Mouse (Mus musculus) liver, adult 2 months (tissue): ENCODE data around the gene Gm45337. TPM values are rescaled to one million over a fixed set of nuclear protein-coding genes. Genes with fewer than 3 reads are reported as not detected.
"Not testable (repeated sequence)": the region's sequence is repeated elsewhere in the genome, so short reads cannot be mapped to it uniquely, and the experiment has no call there.

Experiments
- DNase-seq: peaks from one replicate; pipeline ENCODE4 v3.0.0-alpha.2; 2011; ENCODE audit warnings: low read depth, low spot score; ENCODE audit errors: extremely low read depth
- H3K27ac ChIP-seq: fragments of 200-500 bp; replicated peaks from 2 replicates; pipeline ENCODE4 v1.5.1; 2012; ENCODE audit warnings: low read depth, mild to moderate bottlenecking, control low read depth, inconsistent platforms, low read length; ENCODE audit not compliant: insufficient read depth
- H3K27me3 ChIP-seq: fragments of 200-500 bp; 2 replicates; pipeline ENCODE4 v1.6.1; 2012; ENCODE audit warnings: mild to moderate bottlenecking, moderate library complexity, low read length, inconsistent platforms; ENCODE audit not compliant: control insufficient read depth, insufficient read depth
- H3K36me3 ChIP-seq: fragments of 200-500 bp; 2 replicates; pipeline ENCODE4 v1.6.1; 2012; ENCODE audit warnings: low read length, inconsistent platforms; ENCODE audit not compliant: control insufficient read depth, insufficient read depth
- H3K4me1 ChIP-seq: fragments of 200-500 bp; 2 replicates; pipeline ENCODE4 v1.6.1; 2011; ENCODE audit warnings: low read length; ENCODE audit not compliant: control insufficient read depth, insufficient read depth
- H3K4me3 ChIP-seq: fragments of 200-500 bp; 2 replicates; pipeline ENCODE4 v1.5.1; 2011; ENCODE audit warnings: low read depth, mild to moderate bottlenecking, control low read depth, low read length, moderate library complexity; ENCODE audit not compliant: insufficient read depth
- H3K79me2 ChIP-seq: fragments of 200-500 bp; 2 replicates; pipeline ENCODE4 v1.6.1; 2012; ENCODE audit warnings: inconsistent platforms, mild to moderate bottlenecking, low read length, moderate library complexity; ENCODE audit not compliant: control insufficient read depth, insufficient read depth
- H3K9ac ChIP-seq: fragments of 200-500 bp; 2 replicates; pipeline ENCODE4 v1.6.1; 2012; ENCODE audit warnings: low read depth, mild to moderate bottlenecking, control low read depth, inconsistent platforms, low read length
- CTCF ChIP-seq: fragments of 200-500 bp; IDR thresholded peaks from 2 replicates; pipeline ENCODE4 v1.5.1; 2011; ENCODE audit warnings: low read depth, low read length, control low read depth
- POLR2A ChIP-seq: fragments of 200-500 bp; IDR thresholded peaks from 2 replicates; pipeline ENCODE4 v1.6.1; 2011; ENCODE audit warnings: low read length, control low read depth; ENCODE audit not compliant: insufficient read depth; ENCODE audit errors: extremely low read depth
- whole genome bisulfite sequencing: fragments of 180-500 bp; shearing (Covaris S2); methylation state at CpG from one replicate; pipeline ENCODE4 v1.1.7; 2018; 5-methylcytosine and 5-hydroxymethylcytosine counted together
- polyA plus RNA-seq: library from polyadenylated mRNA; depleted of rRNA; stranded (reverse); fragments of >200 nt; gene quantifications from 2 replicates; pipeline ENCODE4 v1.2.3, GENCODE M21; 2012
- total RNA-seq: library from RNA; depleted of rRNA; stranded (reverse); fragments of >200 nt; gene quantifications from 2 replicates; pipeline ENCODE4 v1.2.3, GENCODE M21; 2014

The Gm45337 gene
- total and polyA plus RNA-seq, 2 experiments: not detected

- no peak overlapping the region for H3K9ac ChIP-seq
- H3K79me2 ChIP-seq: no peaks in the 10 kb centered on the region
- H3K36me3 ChIP-seq: no peaks in the 10 kb centered on the region
- WGBS: 50% methylated on average over 3 of the region's 3 CpGs
- H3K27me3 ChIP-seq: no peaks in the 10 kb centered on the region
- TF ChIP-seq CTCF (no peak), POLR2A (no peak)
- H3K4me1 ChIP-seq: no peaks in the 10 kb centered on the region
- peak; percentile 24 for DNase-seq
- H3K4me3 ChIP-seq: no peak overlapping the region
- H3K27ac ChIP-seq: no peak overlapping the region
These were observed 25.4 kb upstream of the Gm45337 start for GRCm38 (mm10) chr7:142169836-142170235.

GRCm38 (mm10) chr7:142165639-142166038, 21.2 kb upstream of the Gm45337 start, which contains the start of gene Gm4553:
Gene Gm4553, minus strand, starts transcription at chr7:142165739.
- not testable (repeated sequence) for H3K4me3 ChIP-seq, H3K27me3 ChIP-seq, DNase-seq

GRCm38 (mm10) chr7:142159366-142159765, 15.0 kb upstream of the Gm45337 start:
- WGBS: 92% methylated on average over 3 of the region's 3 CpGs
- Histone ChIP-seq H3K36me3 (no peaks in the 10 kb centered on the region), H3K27me3 (no peaks in the 10 kb centered on the region), H3K4me3 (no peak overlapping the region), H3K79me2 (no peaks in the 10 kb centered on the region), H3K27ac (no peak overlapping the region), H3K9ac (no peak overlapping the region), H3K4me1 (no peaks in the 10 kb centered on the region)
- no peak for TF ChIP-seq POLR2A
- no peak for TF ChIP-seq CTCF
- no peak for DNase-seq

More at GRCm38 (mm10) chr7:142165639-142166038, 21.2 kb upstream of the Gm45337 start, which contains the start of gene Gm4553:
- H3K4me1 ChIP-seq, H3K36me3 ChIP-seq, H3K27ac ChIP-seq, H3K9ac ChIP-seq, H3K79me2 ChIP-seq: not testable (repeated sequence)

GRCm38 (mm10) chr7:142157013-142157412, 12.6 kb upstream of the Gm45337 start, which contains the start of gene Gm29735:
Gene Gm29735, minus strand, starts transcription at chr7:142157113.
- not testable (repeated sequence) for H3K9ac ChIP-seq, H3K4me1 ChIP-seq, DNase-seq, H3K27ac ChIP-seq, H3K36me3 ChIP-seq, H3K79me2 ChIP-seq, H3K4me3 ChIP-seq, H3K27me3 ChIP-seq
- 24% methylated on average over 2 of the region's 2 CpGs for WGBS

- H3K4me3 ChIP-seq: no peak overlapping the region
- 60% methylated on average over 1 of the region's 1 CpGs for WGBS
- no peaks in the 10 kb centered on the region for H3K36me3 ChIP-seq
- H3K27ac ChIP-seq: no peak overlapping the region
- H3K27me3 ChIP-seq: no peaks in the 10 kb centered on the region
- no peak for DNase-seq
- TF ChIP-seq POLR2A: no peak
- no peak for TF ChIP-seq CTCF
- H3K4me1 ChIP-seq: no peaks in the 10 kb centered on the region
- H3K79me2 ChIP-seq: no peaks in the 10 kb centered on the region
- H3K9ac ChIP-seq: no peak overlapping the region
These were observed 10.9 kb upstream of the Gm45337 start for GRCm38 (mm10) chr7:142155308-142155707.

GRCm38 (mm10) chr7:142152191-142152590, 7.8 kb upstream of the Gm45337 start:
- Histone ChIP-seq H3K9ac (no peak overlapping the region), H3K36me3 (no peaks in the 10 kb centered on the region), H3K4me1 (no peaks in the 10 kb centered on the region), H3K79me2 (no peaks in the 10 kb centered on the region), H3K27ac (no peak overlapping the region), H3K27me3 (no peaks in the 10 kb centered on the region), H3K4me3 (no peak overlapping the region)
- no peak for TF ChIP-seq POLR2A
- no peak for TF ChIP-seq CTCF
- no peak for DNase-seq
- 80% methylated on average over 4 of the region's 4 CpGs for WGBS
